Mouse (Mus musculus) NIH3T3 (cell line): Measurements from ENCODE around the gene Ndufb4.
"Not testable (repeated sequence)": the region's sequence is repeated elsewhere in the genome, so short reads cannot be mapped to it uniquely, and the experiment has no call there.

Experiments used
- DNase-seq: peaks from one replicate; pipeline ENCODE4 v3.0.0-alpha.2; 2012; ENCODE audit warnings: low read depth

Ndufb4 gene

DNA sequence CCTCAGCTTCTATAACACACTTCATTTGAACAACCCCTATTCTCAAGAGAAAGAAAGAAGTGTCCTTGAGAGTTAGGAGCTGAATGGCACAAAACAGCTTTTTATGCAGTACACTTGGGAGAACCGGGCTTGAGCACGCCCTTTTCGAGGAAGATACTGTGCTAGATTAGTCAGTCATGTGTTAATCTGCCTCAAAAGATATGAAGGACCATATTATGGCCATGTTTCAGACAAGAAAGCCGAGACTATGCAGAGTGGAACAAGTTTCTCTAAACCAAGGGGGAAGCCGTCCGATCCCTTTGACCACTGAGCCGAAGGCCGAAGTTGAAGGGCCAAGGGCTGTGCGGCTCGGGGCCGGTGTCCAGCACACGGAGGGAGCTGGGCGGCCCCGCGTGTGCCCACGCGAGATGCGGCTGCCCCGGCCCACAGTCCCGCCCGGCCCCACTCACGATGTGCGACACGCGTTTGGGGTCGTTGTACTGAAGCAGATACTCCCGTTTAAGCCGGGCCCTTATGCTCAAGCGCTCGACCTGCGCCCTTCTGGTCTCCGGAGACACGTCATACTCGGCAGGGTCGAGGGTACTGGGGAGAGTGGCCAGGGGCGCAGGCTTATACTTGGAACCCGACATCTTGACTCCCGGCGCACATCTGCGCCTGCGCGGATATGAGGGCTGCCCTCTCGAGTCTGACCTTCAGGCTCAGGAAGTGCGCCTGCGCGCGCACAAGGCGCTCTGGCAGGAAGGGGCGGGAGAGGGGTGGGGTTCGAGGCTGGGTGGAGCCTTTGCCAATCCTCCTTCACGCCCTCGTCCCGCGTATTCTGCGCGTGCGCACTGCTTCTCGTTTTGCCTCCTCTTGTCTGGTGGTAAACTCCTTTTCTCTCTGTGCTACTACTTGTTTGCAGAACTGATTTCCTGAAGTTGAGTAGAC, at the start of gene Ndufb4:
Ndufb4 (minus strand) TSS at position 723 of the 927 bp plus-strand sequence.
- DNase-seq, result peak; percentile 99

DNA sequence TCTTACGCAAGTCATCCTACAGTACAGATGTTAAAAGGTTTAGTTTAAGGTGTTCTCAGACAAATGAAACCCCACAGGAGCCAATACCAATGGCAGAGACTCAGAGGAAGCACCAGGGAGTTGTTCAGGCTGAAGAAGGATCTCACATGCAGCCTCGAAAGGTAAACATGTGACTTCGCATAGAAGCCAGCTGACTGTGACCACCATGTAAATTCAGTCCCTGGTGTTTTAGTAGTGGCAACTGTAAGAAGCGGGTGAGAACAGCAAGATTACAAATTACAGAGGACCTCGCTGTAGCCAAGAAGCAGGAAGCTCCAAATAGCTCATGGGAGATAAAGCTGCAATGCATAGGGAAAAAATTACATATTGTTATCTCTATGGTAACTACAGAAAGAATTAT, 49.6 kb upstream of the Ndufb4 start:
- no peak for DNase-seq

DNA sequence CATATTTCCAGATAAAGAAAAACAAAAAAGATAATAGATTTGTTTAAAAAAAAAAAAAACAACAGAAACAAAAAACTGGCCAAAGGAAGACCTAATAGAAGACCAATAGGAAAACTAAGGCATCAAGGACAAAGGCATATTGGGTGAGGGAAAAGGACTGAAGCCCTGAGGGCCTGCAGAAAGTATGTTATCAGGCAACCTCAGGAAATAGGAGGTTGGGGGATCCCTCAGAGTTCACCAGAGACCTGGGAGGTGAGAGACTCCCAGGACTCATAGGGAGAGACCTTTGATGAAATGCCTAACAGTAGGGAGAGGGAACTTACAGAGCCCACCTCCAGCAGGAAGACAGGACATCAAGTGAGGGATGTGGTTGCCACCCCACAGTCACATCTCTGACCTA, 45.8 kb upstream of the Ndufb4 start:
- not testable (repeated sequence) for DNase-seq

DNA sequence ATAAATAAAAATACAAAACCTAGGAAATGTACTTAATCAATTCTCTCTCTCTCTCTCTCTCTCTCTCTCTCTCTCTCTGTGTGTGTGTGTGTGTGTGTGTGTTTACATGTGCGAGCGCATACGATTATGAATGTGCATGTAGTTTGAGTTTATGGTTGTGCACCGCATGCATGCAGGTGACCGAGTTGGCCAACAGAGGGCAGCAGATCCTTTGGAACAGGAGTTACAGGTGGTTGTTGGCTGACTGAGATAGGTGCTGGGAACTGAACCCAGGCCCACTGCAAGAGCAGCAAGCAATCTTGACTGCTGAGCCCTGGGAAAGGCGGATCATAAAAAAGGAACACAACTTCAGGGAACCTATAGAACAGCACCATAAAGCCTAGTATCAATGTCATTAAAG, 44.5 kb upstream of the Ndufb4 start:
- DNase-seq, result no peak

DNA sequence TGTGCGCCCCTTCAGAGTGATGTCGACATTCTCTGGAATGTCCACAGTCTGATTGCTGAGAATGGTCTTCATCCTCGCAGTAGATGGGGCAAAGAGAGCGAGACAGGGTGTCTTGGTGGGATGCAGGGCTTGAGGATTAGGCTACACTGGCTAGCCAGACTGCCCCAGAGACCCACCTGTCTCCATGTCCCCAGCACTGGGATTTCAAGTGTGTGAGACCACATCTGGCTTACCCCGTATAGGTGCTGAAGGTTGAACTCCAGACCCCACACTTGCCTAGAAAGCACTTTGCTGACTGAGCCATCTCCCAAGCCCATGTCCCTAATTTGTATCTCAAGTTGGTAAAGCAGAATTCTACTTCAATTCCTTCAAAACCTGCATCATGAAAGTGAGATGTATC, 43.0 kb upstream of the Ndufb4 start:
- no peak for DNase-seq

DNA sequence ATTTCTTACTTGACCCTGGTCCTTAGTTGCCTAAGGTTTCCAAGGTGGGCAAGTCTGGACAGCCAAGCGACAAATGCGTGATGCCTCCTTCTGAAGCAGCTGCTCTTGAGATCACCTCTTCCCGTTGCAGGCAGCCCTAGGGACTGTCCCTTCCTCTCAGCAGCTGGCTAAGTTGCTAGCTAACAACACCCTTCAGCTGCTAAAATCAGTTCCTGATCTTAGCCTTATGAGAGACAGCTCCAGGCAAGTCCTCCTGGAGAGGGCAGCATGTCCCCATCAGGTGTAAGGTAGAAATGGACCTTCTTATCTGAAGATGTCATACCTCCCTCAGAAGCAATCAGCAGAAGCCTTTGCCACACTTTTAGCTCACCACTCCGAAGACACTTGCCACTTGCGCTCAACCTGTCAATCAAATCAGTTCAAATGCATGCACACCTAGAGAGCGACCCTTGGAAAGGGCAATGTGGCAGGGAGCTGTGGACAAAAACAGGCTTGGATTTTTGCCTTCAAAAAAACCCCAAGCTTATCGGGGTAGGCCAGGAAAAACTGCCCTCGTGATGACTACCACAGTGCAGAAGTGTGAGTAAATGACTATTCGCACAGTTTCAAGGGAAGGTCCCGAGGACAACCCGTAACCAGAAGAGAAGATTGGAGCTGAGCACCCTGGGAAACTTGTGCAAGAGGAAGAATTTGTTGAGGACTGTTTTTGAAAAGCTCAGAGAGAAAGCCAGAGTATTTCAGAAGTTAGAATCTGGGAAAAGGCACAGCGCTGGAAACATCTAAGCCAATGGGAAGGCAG, 36.9 kb upstream of the Ndufb4 start:
- peak; percentile 56 for DNase-seq

DNA sequence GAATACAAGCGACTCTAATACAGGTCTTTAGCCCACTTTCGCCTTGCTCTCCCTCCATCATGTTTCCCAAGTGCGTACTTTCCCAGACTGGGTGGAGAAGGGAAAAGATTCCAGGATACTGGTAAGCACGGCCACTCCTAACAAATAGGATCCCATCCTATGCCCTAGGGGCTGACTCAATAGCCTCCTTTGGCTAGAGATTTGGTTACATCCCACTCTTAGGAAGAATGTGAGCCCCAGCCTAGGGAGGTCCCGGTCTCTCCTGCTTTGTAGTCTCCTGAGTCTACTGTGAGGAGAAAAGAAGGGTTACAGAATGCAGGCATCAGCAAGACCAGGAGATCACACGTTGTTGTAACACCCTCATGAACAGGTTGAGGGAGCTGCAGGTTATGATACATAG, 36.2 kb upstream of the Ndufb4 start:
- DNase-seq, result no peak

DNA sequence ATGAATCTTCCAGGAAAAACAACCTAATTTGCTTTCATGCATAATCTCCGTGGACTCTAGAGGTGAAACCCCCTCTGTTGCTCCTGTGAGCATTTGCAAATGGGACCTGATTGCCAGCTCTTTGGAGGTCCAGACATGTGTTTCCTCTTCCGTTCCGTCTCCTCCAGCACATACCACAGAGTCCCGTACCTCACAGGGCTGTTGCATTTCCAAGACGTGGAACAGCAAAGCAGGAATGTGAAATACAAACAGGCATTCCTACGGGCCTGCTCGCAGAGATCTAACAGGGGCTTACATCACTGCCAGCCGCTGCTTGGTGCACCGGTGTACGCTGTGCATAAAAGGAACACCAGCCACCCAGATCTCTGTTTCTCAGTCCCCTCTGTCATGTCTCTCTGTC, 35.7 kb upstream of the Ndufb4 start:
- no peak for DNase-seq

DNA sequence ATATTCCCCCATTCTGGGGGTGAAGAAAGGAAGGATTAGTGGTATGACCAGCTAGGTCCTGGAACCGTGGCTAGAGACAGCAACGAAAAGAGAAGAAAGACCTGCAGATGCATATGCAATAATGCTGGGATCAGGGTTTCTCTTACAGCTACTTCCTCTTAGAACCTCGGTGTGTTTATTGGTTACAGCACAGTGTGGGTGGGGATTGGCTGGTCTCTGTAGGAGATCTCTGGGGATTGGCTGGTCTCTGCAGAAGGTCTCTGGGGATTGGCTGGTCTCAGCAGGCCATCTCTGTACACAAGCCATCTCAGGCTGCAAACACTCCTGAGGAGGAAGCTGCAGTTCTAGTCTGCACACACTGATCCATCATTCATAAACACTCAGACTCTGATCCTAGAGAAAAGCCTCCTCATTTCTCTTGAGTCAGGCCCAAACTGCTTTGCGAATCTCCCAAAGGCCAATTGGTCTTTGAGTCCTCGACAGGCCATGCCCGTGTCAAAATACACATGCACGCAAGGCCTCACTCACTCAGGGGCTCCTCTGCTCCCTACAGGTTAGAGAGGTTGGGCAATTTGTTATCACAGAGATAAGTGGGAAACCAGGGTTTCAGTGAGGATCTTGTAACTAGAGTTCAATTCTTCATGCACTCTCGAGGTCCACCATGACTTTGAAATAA, 35.1 kb upstream of the Ndufb4 start:
- no peak for DNase-seq

DNA sequence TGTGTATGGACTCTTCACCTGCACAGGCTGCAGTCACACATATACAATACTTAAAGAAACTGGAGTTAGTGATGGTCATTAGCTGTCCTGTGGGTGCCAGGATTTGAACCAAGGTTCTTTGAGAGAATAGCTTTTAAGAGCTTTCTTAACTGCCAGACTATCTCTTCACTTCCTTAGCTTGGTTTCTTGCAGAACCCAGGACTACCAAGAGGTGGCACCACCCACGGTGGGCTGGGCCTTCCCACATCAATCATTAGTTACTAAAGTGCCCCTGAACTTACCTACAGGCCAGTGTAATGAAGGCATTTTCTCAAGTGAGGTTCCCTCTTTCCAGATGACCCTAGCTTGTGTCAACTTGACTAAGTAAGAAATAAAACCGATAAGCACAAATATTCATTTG, 33.9 kb upstream of the Ndufb4 start:
- peak; percentile 41 for DNase-seq

DNA sequence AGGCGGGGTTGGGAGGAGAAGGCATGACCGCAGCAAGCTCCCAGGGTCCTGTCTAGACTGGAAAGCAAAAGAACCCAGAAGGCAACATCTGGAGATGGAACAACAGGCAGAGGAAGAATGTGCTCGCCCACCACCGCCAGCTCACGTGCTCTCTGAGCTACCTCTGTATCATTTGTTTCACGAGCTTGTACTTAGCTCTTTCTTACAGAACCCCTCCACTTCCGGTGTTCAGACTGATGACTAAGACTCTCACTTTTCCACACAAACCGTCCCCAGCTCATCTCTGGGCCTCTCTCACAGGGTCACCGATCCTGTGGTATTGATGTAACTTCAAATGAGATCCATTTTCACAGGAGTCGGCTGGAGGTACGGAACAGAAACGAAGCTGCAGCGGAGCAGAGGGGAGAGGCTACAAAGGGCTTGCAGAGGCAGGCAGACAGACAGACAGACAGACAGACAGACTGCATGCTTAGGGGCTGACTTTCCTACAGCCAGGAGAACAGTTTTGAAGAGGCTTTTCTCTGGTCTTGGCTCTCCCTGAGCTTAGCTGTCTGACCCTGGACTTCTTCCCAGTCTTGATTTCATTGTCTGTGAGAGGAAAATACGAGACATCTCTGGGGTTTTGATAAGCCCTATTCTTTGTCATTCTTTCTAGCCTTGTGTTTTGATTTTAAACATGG, 33.2 kb upstream of the Ndufb4 start:
- peak; percentile 36 for DNase-seq

DNA sequence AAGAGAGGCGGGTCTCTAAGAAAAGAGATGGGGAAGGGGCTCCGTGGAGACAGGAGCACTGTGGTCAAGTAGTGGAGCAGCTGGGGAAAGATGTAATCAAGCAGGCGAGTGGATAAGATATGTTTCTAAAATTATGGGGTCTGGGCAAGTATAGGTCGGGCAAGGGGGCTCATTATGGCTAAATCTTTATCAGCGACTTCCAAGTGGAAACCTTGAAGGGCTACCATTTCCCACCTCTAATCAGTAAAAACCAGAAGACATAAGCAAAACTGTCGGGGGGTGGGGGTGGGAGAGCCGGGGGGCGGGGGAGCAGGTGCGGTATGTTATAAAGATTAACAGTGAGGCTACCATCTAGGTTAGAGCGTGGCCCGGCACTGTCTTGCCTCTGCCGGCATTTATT, 32.6 kb upstream of the Ndufb4 start:
- DNase-seq, result no peak

DNA sequence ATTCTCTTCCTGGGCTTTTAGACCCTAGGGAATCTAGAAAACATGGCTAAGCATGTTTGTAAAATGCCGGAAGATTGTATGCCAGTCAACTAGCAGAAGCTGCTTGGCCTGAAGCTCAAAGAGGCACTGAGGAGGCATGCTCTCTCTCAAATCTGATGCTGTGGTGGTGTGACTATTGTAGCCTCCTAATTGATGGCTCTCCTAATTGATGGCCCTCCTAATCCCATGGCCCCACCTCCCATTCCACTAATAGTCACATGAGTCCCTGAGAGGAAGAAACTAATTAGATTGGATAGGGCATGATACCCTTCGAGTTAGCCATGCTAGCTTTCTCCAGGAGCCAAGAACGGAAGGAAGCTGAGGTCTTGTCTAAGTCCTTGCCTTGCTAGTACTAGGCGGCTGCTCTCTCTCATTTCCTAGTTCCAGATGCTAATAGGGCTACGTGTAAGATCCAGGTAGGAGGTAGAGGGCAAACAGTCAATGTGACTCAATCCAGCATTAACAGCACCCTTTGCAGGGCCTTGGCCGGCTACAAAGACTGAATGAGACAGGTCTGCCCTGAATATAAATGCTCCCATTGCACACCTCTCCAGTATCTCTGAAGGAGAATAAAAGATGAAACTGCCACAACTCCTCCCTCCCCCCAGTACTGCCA, 31.8 kb upstream of the Ndufb4 start:
- no peak for DNase-seq

DNA sequence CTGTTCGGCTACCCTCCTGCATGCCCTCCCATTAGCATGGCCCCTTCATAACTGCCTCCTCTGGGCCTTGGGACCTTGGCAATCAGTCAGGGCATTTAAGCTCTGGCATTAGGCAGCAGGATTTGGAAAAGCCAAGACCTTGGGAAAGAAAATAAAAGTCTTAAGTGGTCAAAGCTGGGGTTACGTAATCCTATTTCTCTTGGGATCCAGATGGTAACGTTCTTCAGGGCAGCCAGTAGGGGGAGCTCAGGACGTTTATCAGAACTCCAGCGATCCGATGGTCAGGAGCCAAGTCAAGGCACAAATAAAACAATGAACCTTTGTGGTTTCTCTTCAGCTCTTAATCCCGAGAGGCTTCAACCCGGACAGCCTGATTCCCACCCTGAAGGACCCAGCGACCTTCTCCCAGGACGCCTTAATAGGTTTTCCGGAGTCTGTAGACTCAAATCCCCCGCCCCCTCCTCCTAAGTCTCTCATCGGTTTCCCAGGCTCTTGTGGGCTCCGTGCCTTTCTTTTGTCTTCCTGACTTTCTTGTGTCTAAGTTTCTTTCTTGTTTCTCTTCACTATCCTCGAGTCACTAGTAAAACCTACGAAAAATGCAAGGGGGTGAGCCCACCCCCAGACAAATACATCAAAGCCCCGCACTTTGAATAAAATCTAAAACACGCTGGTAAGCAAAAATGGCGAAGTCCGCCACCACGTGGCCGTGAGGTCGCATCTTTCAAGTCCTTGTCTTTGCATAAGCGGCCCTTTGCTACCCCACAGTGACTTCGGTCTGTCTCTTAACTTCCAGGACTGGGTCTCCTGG, 30.6 kb upstream of the Ndufb4 start:
- DNase-seq, result peak; percentile 95

DNA sequence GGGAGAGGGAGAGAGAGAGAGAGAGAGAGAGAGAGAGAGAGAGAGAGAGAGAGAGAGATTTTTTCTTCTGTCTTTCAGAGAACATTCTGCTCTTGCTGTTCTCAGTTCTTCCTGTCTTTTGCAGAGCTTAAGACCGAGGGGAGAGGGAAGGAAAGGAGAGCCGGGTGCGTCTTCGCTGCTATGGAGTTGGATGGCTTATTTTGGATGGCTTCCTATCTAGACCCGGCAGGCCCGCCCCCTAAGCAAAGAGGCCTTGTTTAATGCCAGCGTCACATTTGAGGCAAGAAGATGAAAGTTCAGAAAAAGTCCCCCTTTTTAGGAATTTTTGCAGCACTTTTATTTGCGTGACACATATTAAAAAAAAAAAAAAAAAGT, 30.0 kb upstream of the Ndufb4 start:
- peak; percentile 65 for DNase-seq

DNA sequence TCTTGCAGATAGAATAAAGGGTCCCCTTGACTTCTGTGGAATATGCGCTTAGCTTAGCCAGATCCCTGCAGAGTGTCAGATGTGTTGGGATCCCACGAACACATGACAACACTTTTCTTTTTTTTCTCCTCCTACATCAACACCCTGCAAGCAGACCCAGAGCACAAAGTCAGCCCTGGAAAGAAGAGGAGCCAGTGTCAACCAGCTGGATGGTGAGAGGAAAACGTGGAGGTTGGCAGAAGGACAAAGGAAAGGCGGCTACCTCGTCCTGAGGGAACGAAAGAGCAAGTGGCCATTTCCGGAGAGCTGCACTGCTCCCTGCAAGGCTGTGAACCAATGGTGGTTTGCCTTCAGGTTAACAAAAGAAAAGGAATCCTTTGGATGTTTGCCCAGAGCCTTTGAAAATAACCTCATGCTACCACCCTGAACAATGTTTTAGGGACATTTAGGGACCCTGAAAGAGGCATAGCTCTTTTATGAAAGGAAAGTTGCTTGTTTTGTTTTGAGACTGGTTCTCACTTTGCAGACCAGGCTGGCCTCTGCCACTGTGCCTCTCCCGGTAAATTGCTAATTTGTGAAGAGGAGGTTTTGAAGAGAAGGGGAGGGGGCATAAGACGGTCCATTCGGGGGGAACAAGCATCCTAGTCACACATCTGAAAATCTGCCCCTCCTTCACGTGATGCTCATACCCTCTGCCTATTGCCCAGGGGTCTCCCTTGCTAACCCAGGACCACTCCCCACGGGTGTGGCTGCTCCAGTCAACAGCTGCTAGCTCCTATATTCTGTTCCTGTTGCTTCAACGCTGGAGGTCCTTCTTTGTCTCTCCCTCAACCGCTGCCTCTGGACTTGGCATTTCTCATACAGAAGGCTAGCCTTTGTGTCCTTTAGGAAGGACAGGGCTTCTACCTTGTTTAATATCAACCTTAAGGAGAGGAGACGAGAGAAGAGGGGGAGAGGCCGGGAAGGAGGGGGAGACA, 29.2 kb upstream of the Ndufb4 start:
- DNase-seq, result peak; percentile 30

DNA sequence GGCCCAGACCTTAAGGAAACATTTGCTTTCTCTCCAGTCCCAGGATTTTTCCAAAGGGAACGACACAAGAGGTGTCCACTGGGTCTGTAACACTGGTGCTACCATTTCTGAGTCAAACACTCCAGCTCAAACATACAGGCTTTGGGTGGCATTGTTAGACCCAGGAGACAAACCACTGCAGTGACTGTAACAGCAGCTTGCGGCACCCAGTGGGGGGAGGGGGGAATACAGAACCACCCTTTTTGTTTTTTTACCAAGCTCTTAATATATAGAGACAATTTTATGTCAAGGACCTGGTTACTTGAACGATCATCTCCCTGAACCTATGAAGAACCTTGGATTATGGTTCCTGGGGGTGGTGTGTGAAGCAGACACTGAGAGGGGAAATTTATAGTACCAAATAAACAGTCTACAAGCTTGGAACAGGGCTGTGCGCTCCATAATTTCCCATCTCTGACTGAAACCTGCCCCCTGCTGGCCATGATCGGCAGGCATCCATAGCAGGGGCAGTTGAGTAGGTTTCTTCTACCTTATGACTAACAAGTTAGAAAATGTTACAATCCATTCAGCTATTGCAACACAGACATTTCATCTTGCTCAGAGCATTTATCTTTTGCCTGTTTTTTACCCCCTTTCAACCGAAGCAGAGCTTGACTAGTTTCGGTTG, 28.2 kb upstream of the Ndufb4 start:
- DNase-seq, result peak; percentile 95

DNA sequence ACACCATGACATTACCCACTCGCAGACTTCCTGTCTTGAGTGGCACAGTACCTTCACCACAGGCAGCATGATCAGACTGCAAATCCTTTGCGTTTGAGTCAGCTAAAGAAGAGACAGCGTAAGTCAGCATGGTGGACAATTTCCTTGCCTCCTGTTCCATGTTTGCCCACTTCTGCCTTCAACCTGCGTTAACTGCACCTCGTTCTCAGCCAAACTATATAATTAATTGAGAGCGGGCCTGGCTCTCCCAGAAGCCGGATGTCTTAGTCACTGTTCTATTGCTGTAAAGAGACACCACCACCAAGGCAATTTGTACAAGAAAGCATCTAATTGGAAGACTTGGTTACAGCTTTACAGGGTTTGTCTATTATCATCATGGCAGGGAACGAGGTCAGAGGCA, 26.6 kb upstream of the Ndufb4 start:
- no peak for DNase-seq

DNA sequence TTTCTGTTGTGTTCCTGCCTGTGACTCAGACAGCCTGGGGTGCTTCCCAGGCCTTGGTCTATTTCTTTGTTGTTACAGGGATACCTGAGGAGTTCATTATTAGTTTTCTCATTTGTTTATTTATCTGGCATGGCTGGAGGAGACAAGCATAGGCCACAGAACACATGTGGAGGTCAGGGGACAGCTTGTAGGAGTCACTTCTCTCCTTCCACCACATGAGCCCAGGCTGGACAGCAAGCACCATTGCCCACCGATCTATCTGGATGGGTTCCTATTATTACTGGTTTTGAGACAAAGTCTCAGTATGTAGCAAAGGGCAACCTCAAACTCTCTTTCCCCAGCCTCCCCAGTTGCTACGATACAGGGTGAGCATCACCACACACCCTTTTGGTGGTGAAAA, 26.0 kb upstream of the Ndufb4 start:
- no peak for DNase-seq
